Mouse (Mus musculus) kidney, embryonic 16.5 days (tissue): ENCODE measurements around the gene Aqp11. TPM values are rescaled to one million over a fixed set of nuclear protein-coding genes. Genes with fewer than 3 reads are reported as not detected.

Experiments
- ATAC-seq: fragments of 200-750 bp; cut with Nextera tagmentation; 2 replicates; pipeline ENCODE4 v1.8.0; 2017; ENCODE audit warnings: moderate TSS enrichment; ENCODE audit not compliant: low FRiP score, low TSS enrichment
- H3K27ac ChIP-seq: fragments of 300-500 bp; sonication (generic); 2 replicates; pipeline ENCODE4 v1.5.1; 2014; ENCODE audit warnings: low read length
- H3K27me3 ChIP-seq: fragments of 300-500 bp; sonication (generic); 2 replicates; pipeline ENCODE4 v1.6.1; 2014; ENCODE audit warnings: low read length, control low read depth, mixed read lengths; ENCODE audit not compliant: insufficient read depth
- H3K36me3 ChIP-seq: fragments of 300-500 bp; sonication (generic); 2 replicates; pipeline ENCODE4 v1.6.1; 2014; ENCODE audit warnings: low read length, control low read depth, mixed read lengths; ENCODE audit not compliant: insufficient read depth
- H3K4me1 ChIP-seq: fragments of 300-500 bp; sonication (generic); 2 replicates; pipeline ENCODE4 v1.6.1; 2014; ENCODE audit warnings: low read length, control low read depth, mixed read lengths; ENCODE audit not compliant: insufficient read depth
- H3K4me2 ChIP-seq: fragments of 300-500 bp; sonication (generic); replicated peaks from 2 replicates; pipeline ENCODE4 v1.6.1; 2014; ENCODE audit warnings: low read depth, low read length
- H3K4me3 ChIP-seq: fragments of 300-500 bp; sonication (generic); 2 replicates; pipeline ENCODE4 v1.5.1; 2014; ENCODE audit warnings: mild to moderate bottlenecking, low read length
- H3K9ac ChIP-seq: fragments of 300-500 bp; sonication (generic); replicated peaks from 2 replicates; pipeline ENCODE4 v1.6.1; 2014; ENCODE audit warnings: low read length
- H3K9me3 ChIP-seq: fragments of 300-500 bp; sonication (generic); 2 replicates; pipeline ENCODE4 v1.6.1; 2016; ENCODE audit warnings: low read length, control low read depth
- WGBS: fragments of 180-500 bp; shearing (Covaris S2); extraction: QIAGEN DNeasy Blood & Tissue Kit; methylation state at CpG from one replicate; pipeline ENCODE4 v1.1.7; 2014; 5-methylcytosine and 5-hydroxymethylcytosine counted together
- polyA plus RNA-seq: library from polyadenylated mRNA; unstranded; fragments of >200 nt; fragmentation: Nextera tagmentation; extraction: Ambion mirVana; gene quantifications from 2 replicates; pipeline ENCODE4 v1.2.1, GENCODE M21; 2015

The Aqp11 gene
- polyA plus RNA-seq, 1 experiment from 2014 or later, result 25.6 TPM

DNA sequence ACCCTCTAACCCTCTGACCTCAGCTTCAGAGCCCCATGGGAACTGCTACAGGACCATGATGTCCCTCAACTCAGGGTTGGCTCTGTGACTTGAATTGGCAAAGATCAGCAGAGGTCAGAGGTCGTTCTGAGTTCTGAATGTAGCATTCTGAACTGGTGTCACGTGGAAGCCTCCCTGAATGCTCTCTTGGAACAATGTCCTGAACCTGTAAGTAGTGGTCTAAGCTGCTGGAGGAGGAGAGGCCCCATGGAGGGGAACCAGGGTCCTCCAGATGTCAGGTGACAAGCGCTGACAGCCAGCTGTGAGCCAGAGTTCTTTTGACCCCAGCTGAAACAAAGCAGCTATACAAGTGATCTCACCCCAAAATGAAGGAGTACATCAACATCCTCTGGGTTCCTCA lies 7.7 kb downstream of the Aqp11 start:
- 67% methylated on average over 3 of the region's 3 CpGs for WGBS
- H3K36me3 ChIP-seq, result 0 out of 2 replicates have a peak, but pooled peaks cover 4% of the 10 kb centered on the region
- H3K9me3 ChIP-seq, result no peaks in the 10 kb centered on the region
- ATAC-seq, result no peak
- H3K4me2 ChIP-seq, result no peak overlapping the region
- no peak overlapping the region for H3K9ac ChIP-seq
- H3K4me3 ChIP-seq, result no peak overlapping the region
- 0 out of 2 replicates have a peak, but pooled peaks cover under 1% of the 10 kb centered on the region for H3K4me1 ChIP-seq
- no peak overlapping the region for H3K27ac ChIP-seq
- H3K27me3 ChIP-seq, result no peaks in the 10 kb centered on the region

DNA sequence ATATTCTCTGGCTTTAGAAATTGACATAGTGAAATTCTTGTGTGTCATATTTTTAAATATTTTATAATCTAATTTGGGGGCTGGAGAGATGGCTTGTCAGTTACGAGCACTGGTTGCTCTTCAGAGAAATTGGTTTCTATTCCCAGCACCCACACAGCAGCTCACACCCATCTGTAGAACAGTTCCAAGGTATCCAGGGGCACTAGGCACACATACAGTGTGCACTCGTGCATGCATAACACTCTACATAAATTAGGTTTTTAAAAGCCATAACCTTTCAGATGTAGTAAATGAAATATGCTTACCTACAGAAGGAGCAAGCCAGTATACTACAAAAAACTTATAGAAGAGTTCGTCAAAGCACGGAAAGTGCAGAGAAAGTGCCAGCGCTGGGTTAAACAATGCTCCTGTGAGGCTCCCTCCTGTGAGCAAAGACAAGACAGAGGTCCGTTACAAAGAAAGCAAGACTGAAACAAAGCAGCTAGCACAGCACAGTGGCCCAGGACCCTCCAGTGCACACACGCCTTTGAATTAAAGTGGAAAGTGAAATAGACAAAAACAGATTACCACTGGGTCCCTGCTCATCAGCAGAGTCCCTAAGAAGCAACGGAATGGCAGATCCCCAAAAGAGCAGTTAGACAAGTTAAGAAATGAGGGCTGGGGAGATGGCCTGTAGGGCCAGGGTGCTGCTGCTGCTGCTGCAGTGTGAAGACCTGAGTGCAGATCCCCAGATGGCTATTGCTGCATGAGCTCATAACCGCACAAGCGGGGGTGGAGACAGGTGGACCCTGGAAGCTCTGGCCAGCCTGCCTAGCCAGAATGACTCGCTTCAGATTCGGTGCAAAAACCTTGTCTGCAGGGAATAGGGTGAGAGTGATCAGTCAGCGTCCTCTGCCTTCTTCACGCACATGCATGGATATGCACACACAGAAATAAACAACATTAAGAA lies 9.1 kb downstream of the Aqp11 start:
- no peak overlapping the region for H3K4me2 ChIP-seq
- H3K4me1 ChIP-seq, result no peaks in the 10 kb centered on the region
- H3K9ac ChIP-seq, result no peak overlapping the region
- 74% methylated on average over 14 of the region's 14 CpGs for WGBS
- no peaks in the 10 kb centered on the region for H3K9me3 ChIP-seq
- no peak overlapping the region for H3K27ac ChIP-seq
- H3K4me3 ChIP-seq, result no peak overlapping the region
- 0 out of 2 replicates have a peak, but pooled peaks cover 4% of the 10 kb centered on the region for H3K36me3 ChIP-seq
- ATAC-seq, result no peak
- no peaks in the 10 kb centered on the region for H3K27me3 ChIP-seq

DNA sequence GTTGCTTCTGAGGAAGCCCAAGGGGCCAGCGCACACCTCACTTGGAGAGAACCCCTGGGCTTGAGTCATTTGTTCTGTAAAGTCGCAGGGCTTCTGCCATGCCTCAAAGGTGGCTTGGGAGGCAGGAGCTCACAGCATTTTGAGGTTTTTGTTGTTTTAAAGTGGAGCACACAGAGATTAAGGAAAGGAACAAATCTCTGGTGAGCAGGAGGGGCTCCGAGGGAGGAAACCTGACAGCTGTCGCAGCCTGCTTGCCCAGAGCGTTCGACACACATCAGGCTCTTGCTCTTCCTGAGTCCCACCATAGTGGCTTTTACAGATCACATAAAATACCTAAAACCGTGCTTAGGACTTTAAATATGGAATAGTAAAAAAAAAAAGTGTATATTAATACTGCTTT lies 11.3 kb downstream of the Aqp11 start:
- Histone ChIP-seq H3K27me3 (no peaks in the 10 kb centered on the region), H3K4me2 (no peak overlapping the region), H3K9ac (no peak overlapping the region), H3K4me3 (no peak overlapping the region), H3K36me3 (0 out of 2 replicates have a peak, but pooled peaks cover 6% of the 10 kb centered on the region), H3K9me3 (no peaks in the 10 kb centered on the region), H3K4me1 (no peaks in the 10 kb centered on the region), H3K27ac (no peak overlapping the region)
- ATAC-seq, result no peak
- WGBS, result 70% methylated on average over 7 of the region's 7 CpGs

DNA sequence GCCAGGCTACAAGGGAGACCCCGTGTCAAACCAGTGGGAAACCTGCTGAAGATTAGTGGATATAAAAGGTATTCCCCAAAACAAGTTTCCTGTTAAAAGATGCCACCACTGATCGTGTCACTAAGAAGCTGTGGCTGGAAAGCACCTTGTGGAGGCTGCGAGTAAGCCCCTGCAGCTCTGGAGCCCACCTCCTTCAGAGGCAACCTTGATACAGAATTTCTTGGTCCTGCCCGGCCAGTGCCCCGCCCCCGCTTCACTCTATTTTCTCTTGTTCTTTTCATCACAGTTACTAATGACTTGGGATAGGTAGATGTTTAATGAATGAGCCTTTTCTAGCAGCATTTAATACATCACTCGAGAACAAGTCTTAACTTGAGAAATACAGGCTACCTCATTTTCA lies 12.0 kb downstream of the Aqp11 start:
- Histone ChIP-seq H3K9me3 (no peaks in the 10 kb centered on the region), H3K27me3 (no peaks in the 10 kb centered on the region), H3K27ac (no peak overlapping the region), H3K4me3 (no peak overlapping the region), H3K9ac (no peak overlapping the region), H3K4me2 (no peak overlapping the region), H3K36me3 (0 out of 2 replicates have a peak, but pooled peaks cover 6% of the 10 kb centered on the region), H3K4me1 (no peaks in the 10 kb centered on the region)
- 85% methylated on average over 7 of the region's 7 CpGs for WGBS
- no peak for ATAC-seq

DNA sequence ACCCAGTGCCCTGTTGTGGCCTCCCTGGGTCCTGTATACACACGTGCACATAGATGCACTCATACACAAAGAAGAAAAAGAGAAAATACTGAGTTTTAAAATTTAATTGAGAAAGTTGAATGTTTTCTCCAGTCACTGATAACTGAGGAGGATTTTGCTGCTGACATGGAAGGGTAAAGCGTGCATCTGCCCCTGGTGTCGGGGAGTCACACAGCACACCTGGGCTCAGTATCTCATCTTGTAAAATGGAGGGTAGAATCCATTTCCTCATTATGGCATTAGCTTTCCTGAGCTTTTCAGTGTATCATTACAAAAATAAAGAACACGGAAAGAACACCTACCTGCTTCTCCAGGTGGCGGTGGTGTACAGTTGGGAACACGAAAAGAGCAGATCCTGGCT lies 12.7 kb downstream of the Aqp11 start:
- ATAC-seq, result no peak
- H3K4me3 ChIP-seq, result no peak overlapping the region
- no peak overlapping the region for H3K9ac ChIP-seq
- no peaks in the 10 kb centered on the region for H3K9me3 ChIP-seq
- no peak overlapping the region for H3K27ac ChIP-seq
- no peak overlapping the region for H3K4me2 ChIP-seq
- H3K4me1 ChIP-seq, result no peaks in the 10 kb centered on the region
- no peaks in the 10 kb centered on the region for H3K27me3 ChIP-seq
- 96% methylated on average over 6 of the region's 6 CpGs for WGBS
- H3K36me3 ChIP-seq, result peaks cover 6% of the 10 kb centered on the region; the same call in 1 of the 2 replicates

DNA sequence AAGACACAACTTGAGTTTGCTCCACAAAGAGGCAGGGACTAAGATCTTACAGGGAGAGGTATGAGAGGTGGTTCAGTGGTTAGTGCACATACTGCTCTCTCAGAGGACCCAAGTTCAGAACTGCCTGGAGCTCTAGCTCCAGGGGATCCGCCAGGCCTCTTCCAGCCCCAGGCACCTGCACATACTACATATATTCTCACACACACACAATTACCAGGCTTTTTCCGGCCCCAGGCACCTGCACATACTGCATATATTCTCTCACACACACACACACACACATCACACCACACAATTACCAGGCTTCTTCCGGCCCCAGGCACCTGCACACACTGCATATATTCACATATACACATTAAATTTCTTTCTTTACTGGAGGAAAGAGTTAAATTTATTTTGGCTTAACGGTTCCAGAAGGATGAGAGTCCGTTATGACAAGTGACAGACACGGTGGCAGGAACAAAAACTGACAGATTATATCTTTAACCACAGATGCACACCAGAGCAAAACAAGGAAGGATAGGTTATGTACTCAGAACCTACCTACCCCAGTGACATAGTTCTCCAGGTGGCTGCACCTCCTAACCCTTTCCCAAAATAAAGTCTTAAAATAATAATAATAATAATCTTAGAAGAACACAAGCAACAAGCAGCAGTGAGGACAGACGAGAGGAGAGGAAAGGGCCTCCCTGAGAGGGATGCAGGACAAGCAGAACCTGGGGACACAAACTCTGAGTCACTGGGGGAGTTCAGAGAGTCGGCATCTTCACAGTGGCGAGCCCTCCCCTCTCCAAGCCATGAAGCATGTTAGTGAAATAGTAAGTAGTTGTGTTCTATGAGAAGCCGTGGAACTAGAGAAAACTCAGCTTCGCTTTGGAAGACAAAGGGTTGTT lies 14.2 kb downstream of the Aqp11 start:
- Histone ChIP-seq H3K9ac (no peak overlapping the region), H3K4me2 (no peak overlapping the region), H3K27me3 (no peaks in the 10 kb centered on the region), H3K9me3 (no peaks in the 10 kb centered on the region), H3K4me3 (no peak overlapping the region), H3K27ac (no peak overlapping the region), H3K4me1 (no peaks in the 10 kb centered on the region), H3K36me3 (peaks cover 12% of the 10 kb centered on the region)
- no peak for ATAC-seq
- WGBS, result 86% methylated on average over 11 of the region's 11 CpGs

DNA sequence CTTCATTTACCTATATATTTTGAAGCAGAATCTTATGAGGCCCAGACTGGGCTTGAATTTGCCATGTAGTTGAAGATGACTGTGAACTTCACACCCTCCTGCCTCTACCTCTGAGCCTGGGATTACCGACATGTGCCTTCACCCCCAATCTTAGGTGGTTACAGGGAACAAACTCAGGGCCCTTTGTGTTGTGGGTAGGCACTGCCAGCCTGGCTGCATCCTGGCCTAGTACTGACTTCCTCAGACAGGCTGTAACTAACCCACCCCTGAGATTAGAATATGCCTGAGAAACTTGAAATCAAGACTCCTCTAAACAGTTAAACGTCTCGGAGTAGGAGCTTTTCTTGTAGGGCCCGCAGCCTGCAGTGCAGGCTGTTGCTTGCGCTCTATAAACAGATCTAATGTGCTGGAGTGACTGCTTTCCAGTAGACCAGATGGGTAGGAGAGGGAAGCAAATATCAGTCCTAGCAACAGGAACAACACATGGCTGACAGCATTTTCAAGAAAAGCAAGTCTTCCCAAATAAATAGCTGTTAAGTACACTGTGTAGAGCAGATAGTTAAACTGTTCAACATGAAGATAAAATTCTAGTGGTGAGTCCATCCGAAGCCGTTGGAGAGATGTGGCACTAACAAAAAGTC lies 15.7 kb downstream of the Aqp11 start:
- Histone ChIP-seq H3K36me3 (peaks cover 23% of the 10 kb centered on the region), H3K27me3 (no peaks in the 10 kb centered on the region), H3K4me1 (no peaks in the 10 kb centered on the region), H3K27ac (no peak overlapping the region), H3K9ac (no peak overlapping the region), H3K9me3 (no peaks in the 10 kb centered on the region), H3K4me2 (no peak overlapping the region), H3K4me3 (no peak overlapping the region)
- WGBS, result 94% methylated on average over 7 of the region's 7 CpGs
- no peak for ATAC-seq

DNA sequence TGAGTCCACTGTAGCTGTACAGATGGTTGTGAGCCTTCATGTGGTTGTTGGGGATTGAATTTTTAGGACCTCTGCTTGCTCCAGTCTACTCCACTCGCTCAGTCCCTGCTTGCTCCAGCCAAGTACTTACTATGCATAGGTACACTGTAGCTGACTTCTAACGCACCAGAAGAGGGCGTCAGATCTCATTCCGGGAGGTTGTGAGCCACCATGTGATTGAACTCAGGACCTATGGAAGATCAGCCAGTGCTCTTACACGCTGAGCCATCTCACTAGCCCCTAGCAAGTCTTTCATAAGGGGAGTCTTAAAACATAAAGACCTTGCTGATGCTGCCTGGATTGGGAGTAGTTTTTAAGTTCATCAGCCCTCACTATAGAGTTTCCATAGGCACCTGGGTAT lies 18.0 kb downstream of the Aqp11 start:
- ATAC-seq, result no peak
- Histone ChIP-seq H3K36me3 (peaks cover 39% of the 10 kb centered on the region), H3K27me3 (no peaks in the 10 kb centered on the region), H3K27ac (no peak overlapping the region), H3K9me3 (no peaks in the 10 kb centered on the region), H3K4me3 (no peak overlapping the region), H3K9ac (no peak overlapping the region), H3K4me2 (no peak overlapping the region), H3K4me1 (no peaks in the 10 kb centered on the region)
- WGBS, result 92% methylated on average over 5 of the region's 5 CpGs

DNA sequence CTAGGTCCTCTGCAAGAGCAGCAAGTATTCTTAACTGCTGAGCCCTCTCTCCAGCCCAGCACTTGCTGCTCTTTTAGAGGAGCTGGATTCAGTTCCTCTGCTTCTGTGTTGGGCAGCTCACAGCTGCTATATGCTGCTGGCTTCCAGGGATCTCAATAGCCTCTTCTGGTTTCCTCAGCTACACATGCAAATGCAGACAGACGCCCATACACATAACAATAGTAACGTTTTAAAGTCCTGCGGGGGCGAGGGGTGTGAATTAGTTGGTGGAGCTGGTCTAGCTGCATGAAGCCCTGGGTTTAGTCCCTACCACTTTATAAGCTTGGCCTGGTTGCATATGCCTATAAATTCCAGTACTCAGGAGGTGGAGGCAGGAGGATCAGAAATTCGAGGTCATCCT lies 19.0 kb downstream of the Aqp11 start:
- Histone ChIP-seq H3K4me1 (no peaks in the 10 kb centered on the region), H3K4me2 (no peak overlapping the region), H3K36me3 (peaks cover 48% of the 10 kb centered on the region), H3K9me3 (no peaks in the 10 kb centered on the region), H3K27ac (no peak overlapping the region), H3K4me3 (no peak overlapping the region), H3K9ac (no peak overlapping the region), H3K27me3 (no peaks in the 10 kb centered on the region)
- ATAC-seq, result no peak
- WGBS, result 82% methylated on average over 5 of the region's 5 CpGs
